Mouse (Mus musculus): ENCODE results near the gene Cdkn1a.
"Not testable (repeated sequence)": the region's sequence is repeated elsewhere in the genome, so short reads cannot be mapped to it uniquely, and the experiment has no call there.

Cdkn1a gene

DNA sequence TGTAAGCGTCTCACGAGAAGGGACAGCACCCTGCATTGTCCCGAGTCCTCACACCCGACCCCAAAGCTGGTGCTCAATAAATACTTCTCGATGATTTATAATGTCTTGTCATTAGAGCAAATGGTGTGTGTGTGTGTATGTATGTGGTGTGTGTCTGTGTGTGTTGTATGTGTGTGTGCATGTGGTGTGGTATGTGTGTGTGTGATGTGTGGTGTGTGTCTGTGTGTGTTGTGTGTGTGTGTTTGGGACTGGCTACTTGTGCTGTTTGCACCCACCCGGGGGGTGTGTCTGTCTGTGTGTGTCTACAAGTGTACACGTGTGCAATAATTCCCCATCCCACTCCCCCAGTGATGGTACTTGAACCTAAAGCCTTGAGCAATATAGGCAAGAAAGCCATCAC lies 9.9 kb downstream of the Cdkn1a start:
- in situ Hi-C loops (cut with MboI; ENCODE audit: low sequenced_read_pairs), result no loop called here

- in situ Hi-C loops (cut with MboI; ENCODE audit: low sequenced_read_pairs), result not testable (repeated sequence)
Observed at GRCm38 (mm10) chr17:29110356-29110755, 19.6 kb downstream of the Cdkn1a start.

DNA sequence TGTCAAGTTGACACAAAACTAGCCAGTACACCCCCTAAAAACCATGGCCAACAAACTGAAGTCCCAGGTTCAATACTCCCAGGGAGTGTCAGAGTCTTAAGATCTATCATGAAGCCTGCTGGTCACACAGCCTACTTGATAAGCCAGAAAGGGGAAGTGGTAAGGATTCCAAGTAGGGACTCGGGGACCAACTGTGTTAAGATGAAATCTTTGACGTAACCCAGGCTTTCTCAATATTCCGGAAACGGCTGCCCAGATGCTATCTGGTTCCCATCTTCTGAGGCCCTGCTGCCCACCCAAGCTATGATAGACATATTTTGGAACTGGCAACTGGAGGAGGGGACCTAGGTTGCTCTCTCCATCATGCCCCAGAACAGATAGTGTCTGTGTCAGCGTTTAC lies 20.6 kb downstream of the Cdkn1a start:
- in situ Hi-C loops (cut with MboI; ENCODE audit: low sequenced_read_pairs), result no loop called here

- in situ Hi-C loops (cut with MboI; ENCODE audit: low sequenced_read_pairs), result no loop called here
Observed at GRCm38 (mm10) chr17:29113591-29114352, 23.0 kb downstream of the Cdkn1a start, which contains the start of gene Rab44. Gene Rab44, plus strand, starts transcription at chr17:29114145.

- in situ Hi-C loops (cut with MboI; ENCODE audit: low sequenced_read_pairs), result no loop called here
Observed at GRCm38 (mm10) chr17:29116023-29116422, 25.2 kb downstream of the Cdkn1a start.

DNA sequence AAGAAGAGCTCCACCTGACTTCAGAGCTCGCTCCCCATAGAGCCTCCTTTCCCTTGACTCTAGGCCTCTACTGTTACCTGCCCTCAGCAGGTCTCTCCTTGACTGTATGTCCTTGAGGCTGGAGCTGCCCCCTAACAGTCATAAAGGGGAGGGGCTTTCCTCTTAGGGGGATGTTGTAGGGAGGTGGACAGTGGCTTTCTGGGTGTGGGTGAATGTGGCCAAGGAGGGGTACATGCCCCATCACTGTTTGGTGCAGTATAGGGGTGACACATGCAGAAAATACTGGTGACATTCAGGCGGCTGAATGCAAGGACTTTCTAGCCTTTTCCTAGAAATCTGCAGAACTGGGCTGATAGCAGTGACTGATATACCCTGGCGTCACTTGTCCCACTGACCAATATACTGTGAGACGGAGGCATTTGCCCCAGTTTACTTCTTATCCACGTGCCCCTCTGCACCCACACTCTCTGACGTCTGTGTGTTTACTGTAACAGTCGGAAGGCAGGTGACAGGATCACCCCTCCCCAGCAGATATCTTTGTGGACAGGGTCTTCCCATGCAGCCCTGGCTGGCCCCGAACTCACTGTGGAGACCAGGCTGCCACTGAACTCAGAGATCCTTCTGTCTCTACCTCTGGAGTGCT lies 26.4 kb downstream of the Cdkn1a start:
- in situ Hi-C loops (cut with MboI; ENCODE audit: low sequenced_read_pairs), result no loop called here

GRCm38 (mm10) chr17:29118057-29118456 lies 27.3 kb downstream of the Cdkn1a start:
- in situ Hi-C loops (cut with MboI; ENCODE audit: low sequenced_read_pairs), result no loop called here

GRCm38 (mm10) chr17:29120666-29121065 lies 29.9 kb downstream of the Cdkn1a start:
- in situ Hi-C loops (cut with MboI; ENCODE audit: low sequenced_read_pairs), result no loop called here

GRCm38 (mm10) chr17:29122817-29123216 lies 32.0 kb downstream of the Cdkn1a start:
- in situ Hi-C loops (cut with MboI; ENCODE audit: low sequenced_read_pairs), result no loop called here

DNA sequence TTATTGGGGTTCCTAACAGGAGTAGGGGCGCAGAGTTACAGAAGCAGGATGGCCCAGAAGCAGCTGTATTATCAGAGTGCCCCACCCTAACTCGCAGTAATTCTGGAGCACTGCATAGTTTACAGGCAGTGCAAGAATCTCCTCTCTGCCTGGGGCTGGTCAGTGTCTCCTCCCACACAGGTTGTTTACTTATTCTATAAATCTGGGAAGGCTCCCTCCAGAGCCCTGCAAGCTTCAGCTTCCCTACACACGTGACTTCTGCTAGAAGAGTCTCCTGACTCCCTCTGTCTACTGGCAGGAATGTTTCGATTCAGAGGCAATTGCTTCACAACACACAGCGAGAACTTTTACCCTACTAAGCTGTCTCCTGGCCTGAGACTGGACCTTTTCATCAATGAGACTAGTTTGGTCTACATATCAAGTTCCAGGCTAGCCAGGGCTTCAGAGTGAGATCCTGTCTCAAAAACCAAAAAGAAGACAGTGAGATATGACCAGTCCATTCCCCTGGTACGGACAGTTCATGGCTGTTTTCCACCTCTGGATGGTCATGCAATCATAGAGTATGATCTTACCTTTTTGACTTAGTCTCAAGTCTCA lies 32.9 kb downstream of the Cdkn1a start:
- in situ Hi-C loops (cut with MboI; ENCODE audit: low sequenced_read_pairs), result no loop called here

- in situ Hi-C loops (cut with MboI; ENCODE audit: low sequenced_read_pairs), result no loop called here
Observed at GRCm38 (mm10) chr17:29126561-29126960, 35.8 kb downstream of the Cdkn1a start.

DNA sequence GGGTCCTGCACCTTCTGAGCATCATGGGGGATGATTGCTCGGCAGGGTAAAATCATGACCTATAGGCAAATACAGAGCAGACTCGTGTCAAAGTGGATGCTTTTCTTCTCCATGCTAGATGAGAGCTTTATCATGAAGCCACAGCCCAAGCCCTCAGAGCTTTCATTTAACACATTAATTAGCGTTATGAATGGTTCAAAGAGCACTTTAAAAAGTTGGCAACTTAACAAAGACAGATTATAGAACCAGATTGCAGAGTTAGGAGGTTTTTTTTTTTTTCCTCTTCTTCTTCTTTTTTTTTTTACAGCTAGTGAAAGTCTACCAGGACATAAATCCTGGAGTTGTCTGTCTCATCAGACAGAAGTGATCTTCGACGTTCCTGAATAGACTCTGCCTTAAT lies 38.6 kb downstream of the Cdkn1a start:
- in situ Hi-C loops (cut with MboI; ENCODE audit: low sequenced_read_pairs), result no loop called here

GRCm38 (mm10) chr17:29135066-29135465 lies 44.3 kb downstream of the Cdkn1a start:
- in situ Hi-C loops (cut with MboI; ENCODE audit: low sequenced_read_pairs), result no loop called here

- in situ Hi-C loops (cut with MboI; ENCODE audit: low sequenced_read_pairs), result no loop called here
Observed at GRCm38 (mm10) chr17:29136236-29136635, 45.5 kb downstream of the Cdkn1a start.

DNA sequence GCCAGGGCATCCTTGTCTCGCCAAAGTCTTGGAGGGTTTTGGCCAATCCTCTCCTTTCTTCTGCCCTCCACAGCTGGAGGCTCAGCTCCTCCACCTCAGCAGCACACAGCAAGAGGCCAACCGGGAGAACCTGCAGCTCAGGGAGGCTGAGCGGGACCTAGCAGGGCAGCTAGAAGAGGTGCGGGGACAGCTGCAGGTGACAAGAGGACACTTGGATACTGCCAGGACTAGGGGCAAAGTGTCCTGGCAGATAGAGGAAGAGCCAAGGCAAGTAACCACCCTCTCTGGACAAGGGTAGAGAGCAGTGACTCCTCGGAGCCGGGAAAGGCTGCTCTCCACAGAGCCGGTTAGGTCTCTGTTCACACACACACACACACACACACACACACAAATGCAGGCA lies 47.1 kb downstream of the Cdkn1a start:
- in situ Hi-C loops (cut with MboI; ENCODE audit: low sequenced_read_pairs), result no loop called here

GRCm38 (mm10) chr17:29141577-29141976 lies 50.8 kb downstream of the Cdkn1a start:
- in situ Hi-C loops (cut with MboI; ENCODE audit: low sequenced_read_pairs), result no loop called here

GRCm38 (mm10) chr17:29143266-29143665 lies 52.5 kb downstream of the Cdkn1a start:
- in situ Hi-C loops (cut with MboI; ENCODE audit: low sequenced_read_pairs), result no loop called here

GRCm38 (mm10) chr17:29145101-29145500 lies 54.3 kb downstream of the Cdkn1a start:
- in situ Hi-C loops (cut with MboI; ENCODE audit: low sequenced_read_pairs), result no loop called here

DNA sequence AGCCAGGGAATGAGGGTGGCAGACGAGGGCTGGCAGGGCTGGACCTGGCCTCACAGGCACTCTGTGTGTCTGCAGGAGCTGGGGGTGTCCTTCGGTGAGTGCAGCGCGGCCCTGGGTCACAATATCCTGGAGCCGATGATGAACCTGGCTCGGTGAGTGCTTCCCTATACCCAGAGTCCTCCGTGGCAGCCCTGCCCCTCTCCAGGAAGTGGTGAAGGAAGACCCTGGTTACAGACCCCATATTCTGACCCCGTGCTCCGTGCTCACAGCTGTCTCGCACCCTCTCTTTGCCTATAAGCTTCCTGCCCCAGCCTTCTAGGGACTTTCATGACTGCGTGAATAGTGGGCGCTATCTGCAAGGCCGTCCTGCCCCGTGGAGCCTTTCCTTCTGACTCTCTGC lies 56.5 kb downstream of the Cdkn1a start:
- in situ Hi-C loops (cut with MboI; ENCODE audit: low sequenced_read_pairs), result no loop called here

DNA sequence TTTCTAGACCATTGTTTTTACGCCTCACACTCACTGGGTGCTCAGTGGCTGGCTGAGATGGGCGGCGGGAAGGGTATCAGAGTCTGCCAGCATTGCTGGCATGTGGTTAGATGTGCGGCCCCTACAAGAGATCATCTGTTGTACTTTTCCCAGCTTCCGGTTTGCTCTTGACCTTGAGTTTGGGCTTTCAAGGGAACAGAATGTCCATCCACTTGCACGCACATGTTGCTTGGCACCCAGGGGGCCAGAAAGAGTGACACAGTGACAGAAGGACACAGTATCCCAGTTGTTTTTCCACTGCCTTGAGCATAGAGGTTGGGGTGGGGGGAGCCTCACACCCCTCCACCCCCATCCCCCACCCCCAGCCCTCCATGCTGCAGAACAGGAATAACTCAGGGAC lies 57.0 kb downstream of the Cdkn1a start:
- in situ Hi-C loops (cut with MboI; ENCODE audit: low sequenced_read_pairs), result no loop called here

GRCm38 (mm10) chr17:29149766-29150165 lies 59.0 kb downstream of the Cdkn1a start:
- in situ Hi-C loops (cut with MboI; ENCODE audit: low sequenced_read_pairs), result no loop called here
